Mouse (Mus musculus): ENCODE measurements around the gene Tbc1d10a. TPM values are rescaled to one million over a fixed set of nuclear protein-coding genes. Genes with fewer than 3 reads are reported as not detected.
"Not testable (repeated sequence)": the region's sequence is repeated elsewhere in the genome, so short reads cannot be mapped to it uniquely, and the experiment has no call there.

Tbc1d10a gene
- polyA plus RNA-seq, 1 experiment from 2014 or later: 28.0 TPM

GRCm38 (mm10) chr11:4158676-4159075 is 27.9 kb upstream of the Tbc1d10a start:
- Histone ChIP-seq H3K27ac (no peak overlapping the region), H3K4me1 (replicated peaks) (peaks cover 52% of the 10 kb centered on the region), H3K4me2 (peak overlapping the region; percentile 97; the same call in 1 of the 2 replicates), H3K4me3 (no peak overlapping the region), H3K27me3 (no peaks in the 10 kb centered on the region), H3K9me3 (no peaks in the 10 kb centered on the region), H3K9ac (no peak overlapping the region), H3K36me3 (peaks cover 22% of the 10 kb centered on the region)
- ATAC-seq (ENCODE audit: low FRiP score): no peak
- 94% methylated on average over 3 of the region's 3 CpGs for WGBS

- Histone ChIP-seq H3K27ac (peak within 1 kb of the TSS; percentile 95), H3K27me3 (no peaks in the 10 kb centered on the region), H3K9me3 (no peaks in the 10 kb centered on the region), H3K4me3 (peak within 1 kb of the TSS; percentile 89), H3K4me1 (replicated peaks) (peaks cover 64% of the 10 kb centered on the region), H3K9ac (peak within 1 kb of the TSS; percentile 92), H3K4me2 (peak within 1 kb of the TSS; percentile 97), H3K36me3 (peaks cover 35% of the 10 kb centered on the region)
- WGBS: 2% methylated on average over 54 of the region's 54 CpGs
- peak; percentile 98 for ATAC-seq (ENCODE audit: low FRiP score)
These were observed 26.5 kb upstream of the Tbc1d10a start, which contains the start of the genes Ccdc157 and Sf3a1 for GRCm38 (mm10) chr11:4159808-4160708. Gene Ccdc157 (minus strand): TSS chr11:4160293. Gene Sf3a1 (plus strand): TSS chr11:4160350.

GRCm38 (mm10) chr11:4160758-4161480 is 25.7 kb upstream of the Tbc1d10a start:
- peak overlapping the region; percentile 97 for H3K4me2 ChIP-seq
- peaks cover 64% of the 10 kb centered on the region for H3K4me1 ChIP-seq (replicated peaks)
- H3K9me3 ChIP-seq: no peaks in the 10 kb centered on the region
- peak overlapping the region; percentile 92 for H3K9ac ChIP-seq
- 7% methylated on average over 15 of the region's 15 CpGs for WGBS
- no peak for ATAC-seq (ENCODE audit: low FRiP score)
- H3K27ac ChIP-seq: peak overlapping the region; percentile 95
- H3K4me3 ChIP-seq: peak overlapping the region; percentile 89
- H3K36me3 ChIP-seq: peaks cover 43% of the 10 kb centered on the region
- no peaks in the 10 kb centered on the region for H3K27me3 ChIP-seq

DNA sequence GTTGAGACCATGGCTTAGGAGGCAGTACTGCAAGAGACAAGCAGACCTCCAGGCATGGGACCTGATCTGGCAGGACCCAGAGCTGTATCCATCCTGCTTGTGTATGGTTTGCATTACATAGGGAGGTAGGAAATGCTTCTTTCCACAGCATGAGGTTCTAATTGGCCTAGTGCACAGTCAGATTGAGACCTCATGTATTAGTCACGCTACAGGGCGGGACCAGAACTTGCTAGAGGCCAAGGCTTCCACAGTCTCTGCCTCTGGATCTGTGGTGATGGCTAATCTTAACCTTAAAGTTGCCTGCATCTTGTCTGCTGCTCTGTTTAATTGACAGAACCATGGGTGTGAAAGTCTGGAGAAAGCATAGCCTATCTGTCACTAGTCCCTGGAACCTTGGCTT is 21.9 kb upstream of the Tbc1d10a start:
- H3K9me3 ChIP-seq: no peaks in the 10 kb centered on the region
- peaks cover 42% of the 10 kb centered on the region for H3K4me1 ChIP-seq (replicated peaks)
- no peak overlapping the region for H3K4me3 ChIP-seq
- no peak overlapping the region for H3K9ac ChIP-seq
- 91% methylated on average over 2 of the region's 2 CpGs for whole genome bisulfite sequencing
- ATAC-seq (ENCODE audit: low FRiP score): no peak
- H3K36me3 ChIP-seq: peaks cover 81% of the 10 kb centered on the region
- no peaks in the 10 kb centered on the region for H3K27me3 ChIP-seq
- no peak overlapping the region for H3K4me2 ChIP-seq
- H3K27ac ChIP-seq: no peak overlapping the region

DNA sequence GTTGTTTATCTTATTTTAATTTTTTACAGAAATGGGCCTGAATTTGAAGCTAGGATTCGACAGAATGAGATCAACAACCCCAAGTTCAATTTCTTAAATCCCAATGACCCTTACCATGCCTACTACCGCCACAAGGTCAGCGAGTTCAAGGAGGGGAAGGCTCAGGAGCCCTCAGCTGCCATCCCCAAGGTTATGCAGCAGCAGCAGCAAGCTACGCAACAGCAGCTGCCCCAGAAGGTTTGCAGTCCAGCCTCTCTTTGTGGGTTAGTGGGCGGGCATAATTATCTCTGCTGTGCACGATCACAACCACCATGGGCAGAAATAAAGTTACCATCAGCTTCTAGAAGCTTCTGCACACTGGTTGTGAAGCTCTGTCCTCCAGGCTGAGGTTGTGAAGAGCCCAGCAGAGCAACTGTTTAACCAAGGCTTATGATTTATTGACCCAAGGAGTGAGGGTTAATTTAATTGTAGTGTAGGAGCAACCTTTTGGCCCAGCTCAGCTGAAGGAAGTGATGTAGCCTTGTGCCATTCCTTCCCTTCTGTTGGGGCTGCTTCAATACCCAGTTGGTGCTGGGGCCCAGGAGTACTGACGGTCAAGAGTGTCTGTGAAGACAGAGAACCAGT is 20.0 kb upstream of the Tbc1d10a start:
- Histone ChIP-seq H3K27me3 (no peaks in the 10 kb centered on the region), H3K4me1 (replicated peaks) (peaks cover 31% of the 10 kb centered on the region)
- no peak for ATAC-seq (ENCODE audit: low FRiP score)

GRCm38 (mm10) chr11:4174586-4174985 is 12.0 kb upstream of the Tbc1d10a start:
- 0 out of 2 replicates have a peak, but pooled peaks have one; percentile 49 for ATAC-seq (ENCODE audit: low FRiP score)
- Histone ChIP-seq H3K4me1 (replicated peaks) (no peaks in the 10 kb centered on the region), H3K9me3 (no peaks in the 10 kb centered on the region), H3K27ac (peak overlapping the region; percentile 23; the same call in 1 of the 2 replicates), H3K4me2 (no peak overlapping the region), H3K4me3 (no peak overlapping the region), H3K27me3 (no peaks in the 10 kb centered on the region), H3K9ac (no peak overlapping the region), H3K36me3 (peaks cover 100% of the 10 kb centered on the region)
- 81% methylated on average over 5 of the region's 5 CpGs for WGBS

More for the DNA sequence above, 20.0 kb upstream of the Tbc1d10a start:
- Histone ChIP-seq H3K9me3 (no peaks in the 10 kb centered on the region), H3K4me2 (no peak overlapping the region), H3K36me3 (peaks cover 97% of the 10 kb centered on the region), H3K9ac (no peak overlapping the region), H3K4me3 (no peak overlapping the region), H3K27ac (no peak overlapping the region)
- 92% methylated on average over 7 of the region's 7 CpGs for WGBS

DNA sequence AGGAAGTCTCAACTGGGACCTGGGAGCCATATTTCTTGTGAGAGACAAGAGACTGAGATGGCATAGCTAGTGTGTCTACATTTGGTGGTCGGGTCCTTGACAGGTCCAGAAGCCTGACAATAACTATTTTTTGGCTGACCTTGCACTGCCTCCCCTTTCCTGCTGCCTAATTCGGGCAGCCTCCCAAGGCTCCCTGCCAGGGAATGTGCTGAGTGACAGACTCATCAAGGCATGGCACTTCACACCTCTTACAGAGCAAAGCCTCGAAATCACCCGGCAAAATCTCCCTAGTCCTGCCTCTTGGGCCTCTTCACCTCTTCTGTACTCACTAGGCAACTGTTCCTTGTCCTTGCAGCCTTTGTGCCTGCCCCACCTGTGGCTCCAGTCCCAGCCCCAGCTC is 8.9 kb upstream of the Tbc1d10a start:
- no peak overlapping the region for H3K4me2 ChIP-seq
- H3K4me1 ChIP-seq (replicated peaks): no peaks in the 10 kb centered on the region
- ATAC-seq (ENCODE audit: low FRiP score): no peak
- no peak overlapping the region for H3K9ac ChIP-seq
- no peaks in the 10 kb centered on the region for H3K27me3 ChIP-seq
- H3K27ac ChIP-seq: no peak overlapping the region
- 91% methylated on average over 4 of the region's 4 CpGs for WGBS
- peaks cover 98% of the 10 kb centered on the region for H3K36me3 ChIP-seq
- no peaks in the 10 kb centered on the region for H3K9me3 ChIP-seq
- no peak overlapping the region for H3K4me3 ChIP-seq

GRCm38 (mm10) chr11:4182061-4182460 is 4.5 kb upstream of the Tbc1d10a start:
- H3K9me3 ChIP-seq: no peaks in the 10 kb centered on the region
- no peaks in the 10 kb centered on the region for H3K27me3 ChIP-seq
- no peak for ATAC-seq (ENCODE audit: low FRiP score)
- 11% methylated on average over 1 of the region's 1 CpGs for WGBS
- no peak overlapping the region for H3K4me2 ChIP-seq
- no peak overlapping the region for H3K9ac ChIP-seq
- H3K4me3 ChIP-seq: no peak overlapping the region
- peaks cover 65% of the 10 kb centered on the region for H3K36me3 ChIP-seq
- peaks cover 3% of the 10 kb centered on the region; the same call in 1 of the 2 replicates for H3K4me1 ChIP-seq (replicated peaks)
- H3K27ac ChIP-seq: no peak overlapping the region

- no peaks in the 10 kb centered on the region for H3K9me3 ChIP-seq
- no peak overlapping the region for H3K4me2 ChIP-seq
- H3K36me3 ChIP-seq: peaks cover 50% of the 10 kb centered on the region
- peak overlapping the region; percentile 60; the same call in 1 of the 2 replicates for H3K27ac ChIP-seq
- no peak overlapping the region for H3K4me3 ChIP-seq
- no peaks in the 10 kb centered on the region for H3K27me3 ChIP-seq
- no peak overlapping the region for H3K9ac ChIP-seq
- H3K4me1 ChIP-seq (replicated peaks): peaks cover 17% of the 10 kb centered on the region
- ATAC-seq (ENCODE audit: low FRiP score): no peak
These were observed 3.1 kb upstream of the Tbc1d10a start for GRCm38 (mm10) chr11:4183511-4183910.

DNA sequence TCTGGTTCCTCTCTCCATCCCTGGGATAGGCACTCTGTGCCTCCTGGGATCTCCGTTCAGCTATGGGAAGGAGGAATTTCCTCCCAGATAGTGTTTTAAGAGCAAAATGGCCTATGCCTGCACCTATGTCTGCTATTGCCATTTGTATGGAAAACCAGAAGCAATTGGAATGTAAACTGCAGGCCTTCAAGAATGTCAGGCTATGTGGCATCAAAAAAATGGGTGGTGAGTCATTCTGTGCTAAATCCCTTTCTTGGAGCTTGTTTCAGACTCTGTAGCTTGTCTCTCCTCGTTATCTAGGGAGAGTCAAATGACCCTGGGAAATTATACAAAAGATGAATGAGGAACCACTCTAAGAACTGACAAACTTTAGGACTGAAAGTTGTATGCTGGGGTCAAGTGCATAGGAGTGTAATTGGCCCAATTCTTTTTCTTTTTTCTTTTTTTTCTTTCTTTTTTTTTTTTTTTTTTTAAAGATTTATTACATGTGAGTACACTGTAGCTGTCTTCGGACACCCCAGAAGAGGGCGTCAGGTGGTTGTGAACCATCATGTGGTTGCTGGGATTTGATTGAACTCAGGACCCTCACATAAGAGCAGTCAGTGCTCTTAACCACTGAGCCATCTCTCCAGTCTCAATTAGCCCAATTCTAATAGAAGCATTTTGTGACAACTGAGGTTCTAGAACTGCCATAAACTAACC is 2.2 kb upstream of the Tbc1d10a start:
- Histone ChIP-seq H3K4me2 (no peak overlapping the region), H3K9me3 (no peaks in the 10 kb centered on the region), H3K27me3 (no peaks in the 10 kb centered on the region), H3K9ac (no peak overlapping the region), H3K36me3 (peaks cover 42% of the 10 kb centered on the region), H3K4me1 (replicated peaks) (peaks cover 18% of the 10 kb centered on the region), H3K4me3 (no peak overlapping the region), H3K27ac (0 out of 2 replicates have a peak overlapping the region, but pooled peaks have one; percentile 19)
- ATAC-seq (ENCODE audit: low FRiP score): no peak
- WGBS: 70% methylated on average over 4 of the region's 4 CpGs

GRCm38 (mm10) chr11:4185480-4185879 is 1.1 kb upstream of the Tbc1d10a start:
- not testable (repeated sequence) for ATAC-seq (ENCODE audit: low FRiP score); H3K4me2 ChIP-seq; H3K27me3 ChIP-seq; H3K9ac ChIP-seq; H3K27ac ChIP-seq; H3K4me3 ChIP-seq; H3K9me3 ChIP-seq
- WGBS: 92% methylated on average over 6 of the region's 6 CpGs
- peaks cover 31% of the 10 kb centered on the region for H3K36me3 ChIP-seq
- H3K4me1 ChIP-seq (replicated peaks): peaks cover 23% of the 10 kb centered on the region

Data from hindbrain, embryonic 13.5 days (tissue).